15 mouse cellular contexts compared by ENCODE assay signal in the genomic region with DNA sequence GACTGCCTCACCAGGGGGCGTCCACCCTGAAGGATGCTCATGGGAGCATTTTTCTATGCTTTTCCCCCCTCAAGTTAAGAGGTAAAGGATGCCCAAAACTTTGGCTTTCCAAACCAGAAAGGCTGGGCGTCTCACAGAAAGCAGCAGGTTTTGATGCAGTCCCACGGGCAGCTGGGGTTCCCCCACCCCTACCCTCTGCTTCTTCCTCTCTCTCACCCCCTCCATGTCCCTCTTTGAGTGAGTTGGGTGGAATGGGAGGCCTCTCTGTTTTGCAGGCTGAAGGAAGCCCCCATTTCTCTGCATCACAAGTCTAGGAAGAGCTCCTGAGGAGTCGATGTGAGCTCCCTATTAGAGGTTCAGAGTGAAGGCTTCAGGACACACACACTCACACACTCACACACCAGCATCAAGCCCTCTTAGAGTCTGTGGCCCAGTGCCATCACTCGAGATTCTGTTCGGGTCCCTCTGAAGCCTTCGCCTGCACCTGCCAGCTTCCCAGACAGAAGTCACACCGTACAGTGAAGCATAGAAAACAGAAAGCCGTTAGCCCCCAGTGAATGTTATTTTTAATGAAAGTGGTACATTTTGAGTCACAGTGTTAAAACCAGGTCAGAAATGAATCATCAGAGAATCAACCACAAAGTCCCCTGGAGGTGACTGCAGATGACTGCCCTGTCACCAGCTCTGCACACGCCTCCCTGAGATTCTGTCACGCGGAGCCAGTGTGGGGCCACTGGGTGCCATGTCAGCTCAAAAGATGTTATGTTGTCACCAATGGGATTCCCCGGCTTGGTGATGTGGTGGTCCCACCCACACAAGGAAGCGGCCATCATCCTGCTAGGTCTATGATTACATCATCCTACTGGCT.
DNase-seq lines count a peak whose midpoint lies in the region; ATAC-seq and TF ChIP-seq lines count a peak whose summit lies in the region.
"Had no signal": no experiment of that assay in that cellular context is flagged by ENCODE, and none has a peak within 500 bp of the region (broad histone marks: within the 10 kb centered on the region; RNA-seq: fewer than 3 reads in every experiment).

No protein-coding gene starts in this region.

- no peak for TF ChIP-seq CTCF in spleen, adult 2 months (IDR thresholded peaks at IDR 0.05; ENCODE audit: extremely low read depth, insufficient read depth, insufficient read length, insufficient replicate concordance)

- peaks cover 28% of the 10 kb centered on the region; the same call in 1 of the 2 replicates for H3K4me1 ChIP-seq in spleen, adult 2 months (ENCODE audit: control insufficient read depth, insufficient read depth, insufficient read length)
- H3K4me1 ChIP-seq in forebrain, embryonic 12.5 days = no peaks in the 10 kb centered on the region

- peak; percentile 71 for ATAC-seq in granulocyte monocyte progenitor cell, adult 5-6 weeks (replicated peaks; ENCODE audit: poor library complexity, severe bottlenecking)
- no peak for ATAC-seq in forebrain, embryonic 12.5 days (ENCODE audit: low FRiP score)

- no peaks in the 10 kb centered on the region for H3K9me3 ChIP-seq in forebrain, embryonic 12.5 days
- H3K9me3 ChIP-seq: heart, embryonic 12.5 days; liver, embryonic 15.5 days had no signal

- peak; percentile 24 for DNase-seq in 3T3-L1 (ENCODE audit: low read depth, low spot score)
- DNase-seq in CD4-positive helper T cell, adult 2 months (ENCODE audit: low read depth, low spot score) = peak; percentile 94
- peak in 1 of 2 experiments; percentile 86 for DNase-seq in spleen, adult 2 months (ENCODE audit: low read depth in 1 of 2, low spot score in 2 of 2)
- DNase-seq in kidney, adult 11 months = no peak
- no peak for DNase-seq in frontal cortex, adult 2 months (ENCODE audit: extremely low spot score in 1 of 2, low spot score in 1 of 2)
- DNase-seq: adrenal gland, postnatal 36 days; cerebellum, postnatal 14 days; right cerebral cortex, postnatal 25 days had no signal

- H3K27me3 ChIP-seq in spleen, adult 2 months (ENCODE audit: control insufficient read depth, insufficient read depth, low read length) = no peaks in the 10 kb centered on the region
- no peaks in the 10 kb centered on the region for H3K27me3 ChIP-seq in forebrain, embryonic 12.5 days
- H3K27me3 ChIP-seq: heart, embryonic 12.5 days; liver, embryonic 15.5 days had no signal

- H3K4me2 ChIP-seq in forebrain, embryonic 12.5 days = no peak overlapping the region
- H3K4me2 ChIP-seq: heart, embryonic 12.5 days; hindbrain, embryonic 14.5 days; liver, embryonic 15.5 days; midbrain, embryonic 11.5 days had no signal

- no peak for TF ChIP-seq POLR2A in spleen, adult 2 months (IDR thresholded peaks at IDR 0.05; ENCODE audit: low read depth, low read length)

- WGBS in spleen, adult 2 months = 20% methylated on average over 14 of the region's 14 CpGs
- WGBS in forebrain, embryonic 12.5 days = 87% methylated on average over 14 of the region's 14 CpGs

- peak overlapping the region; percentile 51 for H3K27ac ChIP-seq in spleen, adult 2 months (ENCODE audit: insufficient read depth, low read length)
- H3K27ac ChIP-seq in forebrain, embryonic 12.5 days = no peak overlapping the region
- H3K27ac ChIP-seq: hindbrain, embryonic 14.5 days; kidney, postnatal 0 days; liver, embryonic 15.5 days had no signal

- H3K4me3 ChIP-seq in spleen, adult 2 months (ENCODE audit: extremely low read depth, insufficient read depth, insufficient read length) = no peak overlapping the region
- H3K4me3 ChIP-seq in forebrain, embryonic 12.5 days (replicated peaks) = no peak overlapping the region
- H3K4me3 ChIP-seq: heart, embryonic 12.5 days; liver, embryonic 15.5 days had no signal

- no peaks in the 10 kb centered on the region for H3K36me3 ChIP-seq in spleen, adult 2 months (ENCODE audit: control insufficient read depth, insufficient read depth, low read length)
- H3K36me3 ChIP-seq in forebrain, embryonic 12.5 days (replicated peaks) = no peaks in the 10 kb centered on the region
- H3K36me3 ChIP-seq: heart, embryonic 12.5 days; liver, embryonic 15.5 days had no signal

- no peak overlapping the region for H3K9ac ChIP-seq in forebrain, embryonic 12.5 days
- H3K9ac ChIP-seq: heart, embryonic 12.5 days; hindbrain, embryonic 14.5 days; liver, embryonic 15.5 days had no signal

Comparison
In these comparisons a context has a peak if more than half of its experiments do, and no peak if none do; other contexts are left out.
1. DNase-seq: peak in 3T3-L1 (single experiment) and CD4-positive helper T cell, adult 2 months (single experiment); none in kidney, adult 11 months (single experiment) and frontal cortex, adult 2 months (0 of 2).